Mouse (Mus musculus) thymus, adult 2 months (tissue): ENCODE measurements at regions not wholly inside any gene's neighbourhood (a gene's known extent, or its start where the extent isn't known, plus 50 kb on each side); places are given as distances from the start of the nearest gene placed in this dataset.

ENCODE experiments used
- CTCF ChIP-seq: fragments of 200-500 bp; IDR thresholded peaks from 2 replicates; pipeline ENCODE4 v1.5.1; 2012; ENCODE audit warnings: mild to moderate bottlenecking, control low read depth, low read length, moderate library complexity, borderline replicate concordance; ENCODE audit not compliant: control insufficient read depth, poor library complexity, insufficient read depth; ENCODE audit errors: extremely low read depth
- POLR2A ChIP-seq: fragments of 200-500 bp; IDR thresholded peaks from 2 replicates; pipeline ENCODE4 v1.6.1; 2012; ENCODE audit warnings: mild to moderate bottlenecking, low read length, control low read depth, moderate library complexity; ENCODE audit not compliant: control insufficient read depth, poor library complexity, insufficient read depth; ENCODE audit errors: extremely low read depth

- TF ChIP-seq CTCF (no peak), POLR2A (no peak)
These were observed 218.6 kb upstream of the Dab2 start for GRCm38 (mm10) chr15:6080714-6081635.
